Mouse (Mus musculus): ENCODE data around the gene Klhdc4.

Gene Klhdc4

DNA sequence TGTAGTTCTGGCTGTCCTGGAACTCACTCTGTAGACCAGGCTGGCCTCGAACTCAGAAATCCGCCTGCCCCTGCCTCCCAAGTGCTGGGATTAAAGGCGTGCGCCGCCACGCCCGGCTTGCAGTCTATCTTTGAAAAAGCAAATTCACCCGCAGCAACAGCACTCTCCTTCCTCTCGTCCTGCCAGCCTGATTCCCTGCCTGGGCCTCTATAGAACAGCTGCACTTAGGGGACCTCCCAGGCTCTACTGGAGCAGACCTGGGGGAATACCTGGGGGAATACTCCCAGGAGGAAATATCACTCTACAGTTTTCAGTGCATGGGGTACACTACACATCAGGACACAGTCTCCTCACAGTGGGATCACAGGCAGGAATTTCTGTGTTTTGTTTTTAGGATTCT, 19.9 kb upstream of the Klhdc4 start:
- no peak for DNase-seq

DNA sequence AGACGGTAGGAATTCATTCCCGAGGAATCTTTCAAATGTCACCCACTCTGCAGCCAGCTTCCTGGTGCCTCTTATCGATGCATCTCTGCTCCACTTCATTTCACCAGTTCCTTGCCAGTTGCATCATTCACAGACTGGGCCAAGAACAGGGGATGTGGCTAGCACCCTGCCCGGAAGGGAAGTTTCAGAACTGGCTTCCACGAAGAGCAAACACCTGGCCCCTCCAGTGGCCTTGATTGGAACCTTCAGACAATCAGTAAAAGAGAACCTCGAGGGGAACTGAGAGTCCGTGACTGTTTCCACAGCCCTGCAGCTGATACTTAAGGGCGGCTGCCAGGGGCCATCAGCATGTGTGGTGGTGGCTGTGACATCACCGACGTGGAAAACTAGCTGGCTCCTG, 19.1 kb upstream of the Klhdc4 start:
- DNase-seq = peak; percentile 29 to 40

DNA sequence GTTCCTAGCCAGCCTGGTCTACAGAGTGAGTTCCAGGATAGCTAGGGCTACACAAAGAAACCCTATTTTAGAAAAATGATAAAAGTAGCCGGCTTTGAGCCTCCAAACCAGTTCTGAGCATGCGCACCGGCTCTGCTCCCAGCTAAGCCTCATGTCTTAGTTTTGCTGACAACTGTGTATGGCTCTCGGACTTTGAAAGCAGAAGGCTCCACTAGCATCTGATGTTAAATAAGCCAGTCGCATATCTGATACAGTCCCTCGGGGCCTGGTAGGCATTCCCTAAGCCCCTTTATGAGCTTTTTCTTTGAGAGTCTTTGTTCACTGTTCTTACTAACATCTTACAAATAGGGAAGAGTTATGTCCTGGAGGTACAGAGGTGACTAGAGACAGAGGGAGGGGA, 18.6 kb upstream of the Klhdc4 start:
- DNase-seq = no peak

DNA sequence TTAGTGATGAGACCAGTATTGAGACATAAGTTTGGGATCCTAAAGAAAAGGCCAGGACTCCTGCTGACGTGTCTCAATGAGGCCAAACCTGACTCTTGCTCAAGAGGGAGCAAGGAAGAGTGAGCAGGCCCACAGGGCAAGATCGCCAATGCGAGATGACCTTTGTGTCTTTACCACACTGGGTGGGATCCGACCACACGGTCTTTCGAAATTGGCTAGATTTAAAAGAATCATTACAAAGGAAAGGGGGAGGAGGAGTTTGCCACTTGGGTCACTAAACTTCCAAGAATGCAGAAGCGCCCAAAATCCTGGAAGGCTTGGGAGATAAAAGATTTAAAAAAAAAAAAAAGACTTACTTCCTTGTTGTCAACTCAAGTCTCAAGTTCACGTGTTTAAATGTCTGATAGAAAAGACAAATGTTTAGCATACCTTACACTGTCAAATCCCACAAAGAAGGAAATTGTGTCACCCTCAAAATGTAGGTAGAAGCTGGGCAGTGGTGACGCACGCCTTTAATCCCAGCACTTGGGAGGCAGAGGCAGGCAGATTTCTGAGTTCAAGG, 18.0 kb upstream of the Klhdc4 start:
- peak in 1 of 2 experiments; percentile 30 for DNase-seq

DNA sequence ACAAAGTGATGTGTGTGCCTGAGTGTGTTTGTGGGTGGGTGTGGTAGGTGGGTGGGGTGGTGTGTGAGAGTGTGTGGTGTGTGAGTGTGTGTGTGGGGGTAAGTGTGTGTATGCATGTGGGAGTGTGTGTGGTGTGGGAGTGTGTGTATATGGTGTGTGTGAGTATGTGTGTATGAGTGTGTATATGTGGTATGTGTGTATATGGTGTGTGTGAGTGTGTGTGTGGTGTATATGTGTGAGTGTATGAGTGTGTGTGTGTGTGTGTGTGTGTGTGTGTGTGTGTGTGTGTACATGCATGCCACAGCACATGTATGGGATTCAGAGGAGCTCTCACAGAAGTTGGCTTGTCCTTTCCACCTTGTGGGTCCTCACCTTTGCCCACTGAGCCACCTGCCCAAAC, 17.4 kb upstream of the Klhdc4 start:
- DNase-seq = no peak

DNA sequence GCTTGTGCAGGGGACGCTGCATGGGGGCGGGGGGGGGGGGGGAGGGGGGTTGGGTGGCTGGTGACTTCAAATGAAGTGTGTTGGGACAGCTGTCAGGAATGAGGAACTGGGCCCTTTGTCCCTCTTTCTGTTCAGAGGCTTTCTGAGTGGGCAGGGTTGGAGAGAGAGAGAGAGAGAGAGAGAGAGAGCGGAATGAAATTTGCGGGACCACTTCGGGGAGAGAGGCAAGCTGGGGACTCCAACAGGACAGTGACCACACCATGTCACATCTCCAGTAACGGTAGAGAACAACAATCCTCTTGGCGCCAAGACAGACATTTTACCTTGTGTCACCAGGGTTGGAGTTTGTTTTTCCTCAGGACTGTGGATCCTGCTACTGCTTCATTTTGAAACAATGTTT, 15.4 kb upstream of the Klhdc4 start:
- no peak for DNase-seq

DNA sequence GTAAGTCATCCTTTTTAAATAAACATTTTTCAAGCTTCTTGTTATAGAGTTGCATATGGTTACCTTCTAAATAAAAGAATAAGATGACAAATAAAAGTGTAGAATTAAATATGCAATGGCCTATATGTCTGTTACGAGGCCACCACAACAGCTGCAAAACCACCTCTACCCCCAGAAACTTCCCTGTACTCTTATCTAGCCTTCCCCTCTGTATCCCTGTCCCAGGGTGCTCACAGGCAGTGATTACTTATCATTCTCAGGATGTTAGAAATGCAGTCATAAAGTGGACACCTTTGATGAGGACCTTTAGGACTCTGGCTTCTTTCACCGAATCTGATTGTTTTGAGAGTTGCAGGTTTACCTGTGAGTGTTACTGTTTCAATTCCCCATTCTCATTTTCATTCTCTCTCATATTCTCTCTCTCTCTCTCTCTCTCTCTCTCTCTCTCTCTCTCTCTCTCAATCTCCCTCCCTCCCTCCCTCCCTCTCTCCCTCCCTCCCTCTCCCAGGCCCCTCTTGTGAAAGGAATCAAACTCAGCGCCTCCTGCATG, 13.9 kb upstream of the Klhdc4 start:
- no peak for DNase-seq

DNA sequence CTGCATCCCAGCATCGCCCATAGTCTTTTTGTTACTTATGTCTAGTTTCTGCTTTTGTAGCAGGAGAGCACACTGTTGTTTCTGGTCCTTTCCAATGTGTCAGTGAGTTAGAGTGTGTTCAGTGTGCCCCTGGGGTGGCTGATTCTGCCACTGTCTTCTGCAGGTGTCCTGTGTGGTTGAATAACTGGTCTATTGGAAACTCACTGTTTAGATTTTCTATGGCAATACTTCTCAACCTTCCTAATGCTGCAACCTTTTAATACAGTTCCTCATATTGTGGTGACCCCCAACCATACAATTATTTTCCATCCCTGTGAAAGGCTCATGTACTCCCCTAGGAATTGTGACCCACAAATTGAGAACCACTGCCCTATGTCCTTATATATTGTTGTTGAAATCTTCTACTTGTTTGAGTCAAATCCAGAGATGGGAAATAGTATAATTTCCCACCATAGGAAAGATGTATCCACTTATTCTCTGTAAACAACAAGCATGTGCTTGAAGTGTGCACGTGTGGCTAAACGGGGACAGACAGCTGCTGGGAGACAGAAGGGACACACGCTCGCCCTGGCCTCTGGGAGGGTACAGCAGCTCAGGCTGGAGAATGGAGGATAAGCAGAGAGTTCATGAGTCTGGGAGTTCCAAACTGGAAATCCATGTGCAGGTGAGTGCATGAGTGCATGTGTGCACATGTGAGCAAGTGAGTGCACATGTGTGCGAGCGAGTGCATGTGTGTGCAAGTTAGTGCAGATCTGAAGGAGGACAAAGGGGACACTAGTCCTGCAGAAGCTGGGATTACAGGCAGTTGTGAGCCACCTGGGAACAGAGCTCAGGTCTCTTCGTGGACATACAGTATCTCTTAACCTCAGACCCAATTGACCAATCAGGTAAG, 12.9 kb upstream of the Klhdc4 start:
- DNase-seq = no peak

DNA sequence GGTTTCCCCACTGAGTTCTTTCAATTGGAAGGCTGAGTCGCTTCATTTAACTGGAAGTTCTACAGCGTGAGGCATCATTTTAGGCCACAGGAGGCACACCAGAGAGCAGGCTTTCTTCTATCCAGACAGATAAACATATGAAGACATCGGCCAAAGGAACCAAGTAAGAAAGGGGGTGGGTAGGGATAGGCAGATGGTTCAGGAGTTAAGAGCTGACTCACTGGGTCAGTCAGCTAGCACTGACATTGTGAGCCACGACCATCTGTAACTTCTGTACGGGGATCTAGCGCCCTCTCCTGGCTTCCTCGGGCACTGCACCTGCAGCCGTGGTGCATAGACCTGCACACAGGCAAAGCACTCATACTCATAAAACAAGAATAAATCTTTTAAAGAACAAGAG, 11.9 kb upstream of the Klhdc4 start:
- no peak for DNase-seq

DNA sequence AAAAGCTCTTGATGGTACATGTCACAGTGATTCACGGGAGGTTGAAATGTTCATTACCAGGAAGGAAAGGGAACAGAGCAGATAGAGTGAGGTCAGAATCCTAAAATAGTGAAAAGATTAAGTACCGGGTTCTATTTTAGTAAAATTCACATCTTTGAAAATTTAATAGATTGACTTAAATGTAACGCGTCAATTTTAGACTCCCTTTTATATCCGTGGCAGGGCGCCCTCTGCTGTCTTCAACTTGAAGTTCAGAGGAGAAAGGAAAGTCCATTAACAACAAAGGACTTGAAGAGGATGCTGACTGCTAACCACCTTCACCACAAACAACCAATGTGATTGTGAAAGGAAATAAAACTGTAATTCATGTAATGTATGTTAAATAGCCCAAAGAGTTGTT, 3.1 kb upstream of the Klhdc4 start:
- DNase-seq = peak; percentile 58 to 61

DNA sequence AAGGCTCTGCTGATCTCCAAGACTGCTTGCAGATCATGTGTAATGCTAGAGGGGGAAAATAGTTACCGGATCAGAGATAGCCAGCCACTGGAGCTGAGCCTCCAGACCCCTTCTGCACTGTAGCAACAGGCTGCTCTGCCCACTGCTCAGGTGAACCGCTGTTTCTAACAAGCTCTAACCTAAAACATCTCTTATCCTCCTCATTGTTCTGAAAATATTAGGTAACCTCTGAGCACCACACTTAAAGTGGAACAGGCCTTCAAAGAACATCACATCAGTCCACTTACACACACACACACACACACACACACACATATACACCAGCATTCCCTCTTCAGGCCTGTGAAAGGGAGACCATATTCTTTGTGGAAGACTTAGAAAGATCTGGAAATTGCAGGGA, 2.7 kb upstream of the Klhdc4 start:
- DNase-seq = no peak

DNA sequence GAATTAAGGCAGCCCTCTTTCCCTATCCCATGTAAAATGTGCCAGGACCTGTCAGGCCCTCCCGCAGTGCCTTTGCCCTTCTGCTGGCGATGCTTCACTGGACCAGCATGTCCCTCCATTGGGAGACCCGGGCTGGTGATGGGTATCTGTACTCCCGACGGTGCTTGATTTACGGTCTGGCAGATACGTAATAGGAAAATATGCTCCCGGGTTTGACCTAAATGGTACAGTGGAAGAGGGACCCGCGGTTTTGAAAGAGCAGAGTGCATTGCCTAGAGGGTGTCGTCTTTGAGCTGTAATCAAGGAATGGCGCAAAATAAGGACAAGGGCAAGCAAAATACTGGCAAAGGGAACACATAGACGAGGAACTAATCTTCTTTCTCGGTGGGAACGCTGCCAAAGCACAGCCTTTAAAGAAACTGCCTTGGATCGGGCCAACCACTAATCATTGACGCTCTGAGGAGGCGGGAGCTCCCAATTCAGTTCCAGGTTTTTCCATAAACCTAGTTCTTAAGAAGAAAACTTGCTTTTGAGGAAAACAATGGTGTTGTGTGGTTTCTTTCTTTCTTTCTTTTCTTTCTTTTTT, 501 bp upstream of the Klhdc4 start:
- no peak for DNase-seq

DNA sequence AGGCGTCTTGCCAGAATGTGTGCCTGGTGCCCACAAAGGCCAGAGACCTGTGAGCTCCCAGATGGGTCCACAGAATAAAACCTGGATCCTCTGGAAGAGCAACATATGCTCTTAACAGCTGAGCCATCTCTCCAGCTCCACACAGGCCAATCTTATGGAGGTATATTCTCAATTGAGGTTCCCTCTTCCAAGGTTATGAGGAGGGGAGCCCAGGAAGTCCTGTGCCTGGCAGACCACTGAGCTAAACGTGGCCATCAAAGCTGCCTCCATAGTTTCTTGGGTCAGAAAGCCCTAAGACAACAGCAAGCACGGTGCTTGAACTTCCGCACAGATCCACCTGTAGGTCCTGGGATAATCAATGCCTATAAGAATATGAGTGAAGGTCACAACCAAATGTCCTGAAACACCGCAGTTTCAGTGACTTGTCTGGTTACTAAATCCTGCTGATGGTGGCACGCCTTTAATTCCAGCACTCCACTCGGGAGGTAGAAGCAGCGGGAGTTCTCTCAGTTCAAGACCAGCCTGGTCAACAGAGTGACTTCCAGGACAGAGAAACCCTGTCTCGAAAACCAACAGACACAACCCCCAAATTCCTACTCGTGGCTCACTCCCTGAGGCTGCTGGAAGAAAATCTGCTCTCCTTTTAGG, 869 bp downstream of the Klhdc4 start:
- DNase-seq = no peak

DNA sequence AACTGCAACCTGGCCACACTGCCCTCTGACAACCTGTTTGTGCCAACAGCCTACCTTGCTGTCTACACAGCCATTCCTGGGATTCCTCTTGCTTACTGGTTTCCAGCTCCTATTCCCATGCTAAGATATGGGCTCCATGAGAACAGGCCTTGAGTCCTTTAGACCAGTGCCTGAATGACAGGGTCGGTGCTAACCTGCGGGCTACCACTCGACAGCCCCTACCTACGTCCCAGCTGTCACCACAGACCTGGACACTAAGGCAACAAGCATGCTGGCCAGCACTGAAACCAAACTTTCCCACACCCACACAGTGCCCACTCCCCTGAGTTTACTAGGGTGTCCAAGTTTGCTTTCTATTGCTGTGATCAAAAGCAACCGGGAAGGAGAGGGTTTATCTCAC, 1.6 kb downstream of the Klhdc4 start:
- DNase-seq = no peak

DNA sequence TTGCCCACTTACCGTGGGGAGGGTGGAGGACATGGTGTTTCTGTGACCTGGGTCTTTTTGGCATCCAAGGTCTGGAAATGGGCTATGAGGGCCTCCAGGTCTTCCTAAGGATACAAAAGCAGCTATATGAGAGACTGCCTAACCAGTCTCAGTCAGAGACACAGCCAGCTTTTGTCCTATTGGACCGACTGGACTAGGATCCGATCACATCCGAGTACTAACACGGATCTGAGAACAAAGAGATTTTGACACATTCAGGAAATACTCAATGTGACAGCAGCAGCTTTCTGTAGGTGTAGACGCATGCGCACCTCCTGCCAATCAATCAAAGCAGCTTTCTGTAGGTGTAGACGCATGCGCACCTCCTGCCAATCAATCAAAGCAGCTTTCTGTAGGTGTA, 7.6 kb downstream of the Klhdc4 start:
- DNase-seq = no peak

DNA sequence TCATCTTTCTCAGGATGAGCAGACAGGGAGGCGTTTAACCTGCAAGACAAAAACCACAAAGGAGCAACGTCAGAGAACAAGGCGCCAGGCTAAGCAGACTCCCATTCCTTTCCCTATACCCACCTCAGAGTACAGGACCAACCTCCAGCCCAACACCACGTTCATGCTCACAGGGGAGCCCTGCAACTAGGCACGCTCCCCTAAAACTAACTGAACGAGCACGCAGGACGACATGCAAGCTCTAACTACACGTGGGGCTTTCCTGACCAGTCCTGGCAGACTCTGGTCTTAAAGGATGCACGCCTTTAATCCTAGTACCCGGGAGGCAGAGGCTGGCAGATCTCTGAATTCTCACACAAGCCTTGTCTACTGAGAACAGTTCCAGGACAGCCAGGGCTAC, 8.0 kb downstream of the Klhdc4 start:
- no peak for DNase-seq

DNA sequence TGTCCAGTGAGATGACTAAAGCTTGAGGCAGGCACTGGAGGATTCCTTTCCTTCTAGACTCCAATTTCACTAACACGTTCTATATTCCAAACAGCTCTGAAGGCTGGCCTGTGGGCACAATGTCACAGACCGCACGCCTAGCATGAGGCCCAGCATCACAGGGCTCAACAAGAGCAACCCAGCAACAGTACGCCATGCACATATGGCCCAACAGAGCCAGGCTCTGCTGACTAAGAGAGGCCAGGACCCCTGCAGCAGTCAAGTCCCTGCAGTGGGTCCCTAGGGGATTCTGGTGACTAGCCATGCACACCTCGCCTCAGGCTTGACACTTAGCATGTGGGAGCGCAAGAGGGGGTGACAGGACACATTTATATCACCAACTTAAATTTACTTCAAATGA, 8.5 kb downstream of the Klhdc4 start:
- DNase-seq = no peak

DNA sequence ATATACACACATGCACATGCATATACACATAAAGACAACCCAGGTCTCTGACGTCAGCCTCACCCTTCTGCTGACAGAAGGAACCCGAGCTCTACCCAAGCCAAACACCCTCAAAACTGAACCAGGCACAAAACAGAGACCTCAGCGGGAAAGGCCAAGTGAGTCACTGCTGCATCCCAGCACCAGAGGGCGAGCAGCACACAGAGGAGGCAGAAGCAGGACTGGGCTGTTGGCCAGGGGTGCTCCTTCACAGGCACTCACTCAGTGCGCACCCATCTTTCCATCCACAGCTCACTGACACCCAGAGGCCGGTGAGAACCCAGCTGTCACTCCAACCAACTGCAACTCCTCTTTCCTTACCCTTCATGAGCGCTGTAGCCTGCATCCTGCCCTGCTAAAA, 11.1 kb downstream of the Klhdc4 start:
- DNase-seq = no peak

DNA sequence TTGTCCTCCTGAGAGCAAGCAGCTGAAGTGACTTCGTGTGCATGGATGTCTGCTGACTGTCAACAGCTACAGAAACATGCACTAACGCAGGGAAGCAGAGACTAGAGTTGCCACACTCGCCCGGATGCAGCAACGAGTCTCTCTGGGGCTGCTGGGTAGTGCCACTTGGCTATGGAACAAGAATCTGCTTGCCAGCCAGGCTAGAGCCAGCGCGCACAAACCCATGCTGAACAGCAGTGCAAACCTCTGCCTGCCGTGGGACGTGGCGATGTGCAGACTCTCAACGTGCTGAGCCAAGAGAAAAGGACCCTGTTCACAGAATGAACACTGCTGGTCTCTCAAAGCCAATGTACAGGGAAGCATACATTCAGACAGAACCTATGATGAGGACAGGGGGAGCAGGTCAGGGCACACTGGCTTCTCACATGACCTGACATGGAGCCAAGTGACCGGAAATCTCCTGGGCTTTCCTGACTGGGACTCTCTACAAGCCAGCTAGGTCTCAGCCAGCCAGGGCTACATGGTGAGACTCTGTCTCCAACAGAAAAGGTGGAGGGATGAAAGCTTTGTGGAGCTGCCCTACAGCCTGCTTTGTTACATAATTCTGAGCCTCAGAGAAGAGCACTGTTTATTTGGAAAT, 17.3 kb downstream of the Klhdc4 start:
- DNase-seq = no peak

DNA sequence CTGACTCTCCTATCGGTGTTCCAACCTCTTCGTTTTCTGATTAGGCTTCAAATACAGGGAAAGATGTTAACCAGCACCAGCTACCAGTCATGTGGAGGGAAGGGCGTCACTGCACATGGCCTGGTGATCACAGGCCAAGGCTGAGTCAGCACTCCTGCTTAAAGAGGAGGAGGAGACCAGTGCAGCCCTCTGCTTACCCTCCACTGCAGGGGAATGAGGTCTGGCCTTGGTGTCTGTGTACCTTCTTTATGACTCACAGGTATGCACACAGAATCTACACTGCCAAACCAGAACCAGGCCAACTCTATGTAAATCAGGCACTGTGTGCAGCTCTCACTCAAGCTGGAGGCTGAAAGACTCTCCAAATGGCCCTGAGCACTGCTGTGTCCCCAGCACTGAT, 17.9 kb downstream of the Klhdc4 start:
- DNase-seq = no peak

DNA sequence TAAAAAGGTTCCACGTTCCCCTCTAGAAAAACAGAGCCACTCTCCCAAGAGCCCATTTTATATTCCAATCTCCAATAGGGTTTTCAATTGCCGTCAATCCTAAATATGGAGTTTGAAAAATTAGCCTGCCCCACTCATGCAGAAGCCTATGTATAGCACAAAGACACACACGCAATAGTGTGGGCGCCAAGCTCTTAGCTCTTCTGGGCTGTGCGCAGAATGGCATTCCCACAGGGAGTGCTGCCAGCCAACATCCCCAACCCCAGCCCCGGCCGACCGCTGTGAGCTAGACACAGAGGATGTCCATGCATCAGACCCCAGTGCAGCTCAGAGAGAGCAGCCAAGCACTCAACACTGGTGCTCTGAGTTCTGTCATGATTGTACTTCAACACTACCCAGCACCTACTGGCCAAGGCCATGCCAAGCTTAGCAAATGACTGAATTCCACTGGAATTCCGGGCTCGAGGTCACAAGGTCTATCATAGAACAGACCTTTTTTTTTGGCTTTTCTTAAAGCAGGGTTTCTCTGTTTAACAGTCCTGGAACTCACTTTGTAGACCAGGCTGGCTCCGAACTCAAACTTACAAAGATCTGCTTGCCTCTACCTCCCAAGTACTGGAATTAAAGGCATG, 19.7 kb downstream of the Klhdc4 start:
- DNase-seq = no peak

DNA sequence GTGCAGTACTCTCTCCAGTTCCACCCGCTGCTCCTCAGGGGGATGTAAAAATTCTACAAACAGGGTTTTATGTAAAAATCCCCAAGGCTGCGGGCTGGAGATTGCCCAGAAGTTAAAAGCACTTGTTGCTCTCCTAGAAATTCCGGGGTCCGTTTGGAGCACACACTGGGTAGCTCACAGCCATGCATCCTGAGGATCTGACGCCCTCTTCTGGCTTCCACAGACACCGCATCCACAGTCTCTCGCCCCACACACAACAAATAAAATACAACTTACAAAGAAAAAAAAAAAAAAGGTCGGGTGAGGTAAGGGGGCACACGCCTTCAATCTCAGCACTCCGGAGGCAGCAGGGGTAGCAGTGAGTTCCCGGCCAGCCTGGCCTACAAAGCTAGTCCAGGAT, 21.3 kb downstream of the Klhdc4 start:
- DNase-seq = no peak

DNA sequence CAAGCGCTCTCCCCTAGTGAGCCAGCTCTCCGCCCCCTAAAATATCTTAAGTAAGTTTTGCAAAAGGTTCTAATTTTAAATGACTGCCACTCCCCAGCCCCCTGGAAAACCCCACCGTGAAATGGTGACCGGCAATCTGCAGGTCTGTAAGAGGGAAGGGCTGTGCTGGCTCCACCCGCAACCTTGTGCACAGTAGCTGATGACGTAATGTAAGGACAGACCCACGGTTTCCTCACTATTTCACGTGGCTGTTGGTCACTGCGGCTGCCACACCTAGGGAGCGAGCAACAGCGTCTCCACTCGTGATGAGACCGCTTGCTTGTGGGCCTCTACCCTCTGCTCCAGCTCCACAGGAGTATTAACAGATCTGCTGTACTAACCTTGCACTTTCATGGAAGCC, 23.2 kb downstream of the Klhdc4 start:
- peak; percentile 19 to 30 for DNase-seq

Measured in lung, adult 18-20 months (tissue).